Mouse (Mus musculus) spleen, postnatal 36 days (tissue): ENCODE measurements around the gene Kcnj5.

Experiments used
- DNase-seq, 2 experiments: peaks; one replicate each; pipeline ENCODE4 v3.0.0; 2022; ENCODE audit warnings: low spot score in 2 of 2, mixed read lengths in 1 of 2

The Kcnj5 gene

DNA sequence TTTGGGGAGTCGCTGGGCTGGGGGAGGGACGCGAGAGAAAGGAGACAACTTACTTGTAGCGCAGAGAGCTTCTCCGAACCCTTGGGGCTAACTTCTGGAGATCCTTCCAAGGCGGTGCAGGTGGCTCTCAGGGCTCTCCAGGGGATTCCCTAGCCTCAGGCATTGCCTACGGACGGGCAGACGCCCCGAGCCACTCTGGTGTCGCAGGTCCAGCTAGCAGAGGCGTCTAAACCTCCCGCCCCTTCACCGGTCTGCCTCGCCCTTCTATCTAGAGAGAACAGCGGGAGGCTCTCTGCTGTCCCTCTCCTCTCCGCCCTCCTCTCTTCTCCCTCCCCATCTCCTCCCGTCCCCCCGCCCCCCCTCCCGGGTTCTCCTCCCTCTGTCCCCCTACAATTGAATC is at the start of gene Kcnj5:
Gene Kcnj5, minus strand, starts transcription at position 300 of the 400 bp plus-strand sequence.
- no peak for DNase-seq

DNA sequence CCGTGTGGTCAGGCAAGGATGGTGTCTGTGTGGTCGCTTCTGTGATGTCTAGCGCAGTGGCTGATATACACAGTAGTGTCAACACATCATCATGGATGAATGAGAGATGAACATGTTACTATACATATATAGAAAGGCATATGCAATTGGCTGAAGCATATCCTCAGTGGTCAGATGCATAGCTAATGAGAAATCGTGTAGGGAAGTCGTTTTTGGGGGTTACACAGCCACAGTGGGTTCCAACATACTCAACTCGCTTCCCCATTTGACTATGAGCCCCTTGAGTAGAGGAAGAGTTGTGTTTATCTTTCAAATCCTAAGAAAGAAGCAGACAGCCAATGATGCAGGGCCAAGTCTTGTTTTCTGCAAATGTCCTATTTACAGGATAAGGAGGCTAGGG is 48.6 kb upstream of the Kcnj5 start:
- peak; percentile 70 to 75 for DNase-seq

DNA sequence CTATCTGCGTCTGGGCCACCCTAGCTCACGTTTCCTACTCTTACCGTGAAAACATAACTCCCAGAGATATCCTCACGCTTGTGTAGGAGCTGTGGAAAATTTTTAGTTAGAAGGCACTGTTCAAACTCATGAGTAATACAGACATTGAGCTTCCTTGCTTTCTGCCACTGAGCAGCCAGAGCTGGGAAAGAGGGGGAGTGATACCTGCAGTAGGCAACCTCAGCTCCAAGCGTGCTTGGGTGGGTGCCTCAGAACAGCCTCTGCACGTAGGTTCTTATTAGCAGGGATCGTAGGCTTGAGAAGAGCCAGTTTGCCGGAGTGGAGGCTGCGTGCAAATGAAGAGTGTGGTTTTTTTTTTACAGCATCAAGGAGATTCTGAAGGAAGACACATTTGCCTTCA is 47.6 kb upstream of the Kcnj5 start:
- no peak for DNase-seq

DNA sequence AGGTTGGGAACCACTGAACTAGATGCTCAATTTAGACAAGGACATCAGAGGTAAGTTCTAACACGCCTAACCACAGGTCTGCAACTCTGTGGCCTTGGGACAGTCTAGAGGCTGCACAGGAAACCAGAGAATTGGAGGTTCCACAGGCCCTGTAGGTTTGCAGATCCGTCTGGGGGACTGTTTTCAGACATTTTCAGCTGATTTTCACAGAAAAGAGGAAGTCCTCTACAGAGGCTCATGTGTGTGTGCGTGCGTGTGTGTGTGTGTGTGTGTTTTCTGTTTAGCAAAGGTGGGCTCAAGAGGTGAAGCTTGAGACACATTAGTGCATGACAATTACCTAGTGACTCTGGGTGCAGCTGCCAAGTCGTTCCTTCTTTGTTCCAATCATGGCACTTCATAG is 46.9 kb upstream of the Kcnj5 start:
- peak; percentile 81 to 87 for DNase-seq

DNA sequence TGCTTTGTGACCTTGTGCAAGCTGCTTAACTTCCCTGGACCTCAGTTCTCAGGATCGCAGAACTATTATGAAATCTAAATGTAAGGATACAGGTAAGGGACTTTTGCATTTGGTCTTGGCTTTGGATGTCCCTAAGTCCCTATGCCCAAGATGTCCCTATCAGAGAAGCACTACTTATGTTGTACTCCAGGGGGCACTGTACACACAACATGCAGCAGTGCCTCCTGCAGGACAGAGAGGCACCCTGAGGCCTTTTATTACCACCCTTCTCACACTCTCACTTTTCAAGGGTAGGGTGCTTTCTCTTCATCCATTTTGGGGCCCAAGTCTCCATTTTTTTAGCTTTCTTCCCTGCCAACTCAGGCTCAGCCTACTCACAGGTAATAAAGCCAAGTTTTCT is 44.0 kb upstream of the Kcnj5 start:
- DNase-seq, result peak; percentile 64 to 72

DNA sequence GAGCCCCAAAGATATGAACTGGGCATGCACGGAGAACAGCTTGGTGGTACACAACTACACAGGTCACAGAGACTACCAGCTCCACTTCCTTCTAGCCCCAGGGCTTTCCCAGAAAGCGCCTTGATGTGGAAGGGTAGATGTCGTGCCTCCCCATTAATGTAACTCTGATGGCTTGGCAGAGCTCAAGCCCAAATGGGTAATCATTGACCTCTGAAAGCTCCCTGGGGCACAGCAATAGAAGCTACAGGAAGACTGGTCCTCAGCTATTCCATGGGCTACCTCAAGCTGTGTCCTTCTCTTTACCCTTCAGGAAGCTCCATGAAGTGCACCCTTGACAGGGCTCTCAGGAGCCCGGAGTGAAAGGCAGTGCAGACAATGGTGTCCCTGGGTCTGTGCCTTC is 40.8 kb upstream of the Kcnj5 start:
- no peak for DNase-seq

DNA sequence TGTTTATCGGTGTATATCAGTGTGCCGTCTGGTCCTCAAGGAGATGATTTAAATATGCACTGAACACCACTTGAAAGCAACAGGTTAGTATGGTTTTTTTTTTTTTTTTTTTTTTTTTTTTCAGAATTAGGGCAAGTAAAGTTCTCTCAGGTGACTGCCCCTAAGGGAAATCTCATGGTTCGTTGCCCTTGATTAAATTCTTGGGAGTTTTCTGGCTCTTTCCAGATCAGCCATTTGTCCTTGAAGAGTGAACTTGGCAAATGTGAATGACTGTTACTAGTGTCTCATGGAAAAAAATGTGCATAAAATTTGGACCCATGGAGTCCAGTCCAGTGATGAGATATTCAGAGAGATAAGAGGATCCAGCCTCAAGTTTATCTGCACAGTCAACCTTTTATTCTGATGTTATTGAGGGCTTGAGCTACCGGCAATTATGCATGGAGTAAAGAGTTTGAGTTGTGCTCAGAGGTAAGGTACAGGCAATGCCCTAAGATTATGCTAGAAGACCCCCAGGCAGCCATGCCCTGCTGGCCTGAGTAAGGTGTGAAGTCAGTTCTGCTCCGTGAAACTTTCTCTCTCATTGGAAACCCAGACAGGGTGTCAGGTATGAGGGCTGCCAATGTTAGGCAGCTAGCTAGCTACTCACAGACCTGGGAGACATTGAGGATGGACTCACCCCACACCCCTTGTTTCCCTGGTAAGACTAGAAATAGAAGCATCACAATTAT is 32.9 kb upstream of the Kcnj5 start:
- DNase-seq, result no peak

DNA sequence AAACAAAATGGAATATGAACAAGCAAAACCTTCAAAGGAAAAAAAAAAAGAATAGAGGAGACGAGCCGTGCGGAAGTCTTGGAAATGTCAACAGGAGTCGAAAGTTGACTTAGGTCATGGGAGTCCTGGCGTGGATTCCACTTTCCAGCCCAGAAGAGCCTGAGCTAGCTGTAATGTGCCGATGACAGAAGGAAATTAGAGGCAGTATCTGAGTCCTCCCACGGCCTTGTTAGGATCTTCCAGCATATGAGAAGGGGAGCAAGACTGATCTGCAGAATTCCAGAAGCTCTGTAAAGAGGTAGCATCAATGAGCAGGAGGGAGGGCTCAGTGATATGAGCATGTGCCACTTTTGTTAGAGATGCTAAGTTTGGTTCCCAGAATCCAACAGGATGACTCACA is 31.9 kb upstream of the Kcnj5 start:
- no peak for DNase-seq

DNA sequence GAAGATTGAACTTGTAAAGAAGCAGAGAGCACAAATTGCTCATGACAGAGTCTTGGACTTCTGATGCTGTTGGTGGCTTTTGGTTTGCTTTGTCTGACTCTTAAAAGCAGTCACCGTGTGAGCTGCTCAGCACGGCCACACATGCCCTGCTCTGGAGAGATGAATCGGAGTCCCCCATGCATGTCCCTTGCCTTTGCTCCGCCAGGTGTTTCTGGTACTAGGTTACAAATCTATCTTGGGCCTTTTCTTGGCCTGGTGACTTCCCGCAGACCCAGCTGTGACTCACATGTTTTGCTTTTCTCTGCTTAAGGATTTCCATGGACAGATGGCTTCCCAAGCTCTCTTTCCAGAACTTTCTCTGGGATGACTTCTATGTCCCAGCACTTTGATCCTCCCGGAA is 29.5 kb upstream of the Kcnj5 start:
- no peak for DNase-seq

DNA sequence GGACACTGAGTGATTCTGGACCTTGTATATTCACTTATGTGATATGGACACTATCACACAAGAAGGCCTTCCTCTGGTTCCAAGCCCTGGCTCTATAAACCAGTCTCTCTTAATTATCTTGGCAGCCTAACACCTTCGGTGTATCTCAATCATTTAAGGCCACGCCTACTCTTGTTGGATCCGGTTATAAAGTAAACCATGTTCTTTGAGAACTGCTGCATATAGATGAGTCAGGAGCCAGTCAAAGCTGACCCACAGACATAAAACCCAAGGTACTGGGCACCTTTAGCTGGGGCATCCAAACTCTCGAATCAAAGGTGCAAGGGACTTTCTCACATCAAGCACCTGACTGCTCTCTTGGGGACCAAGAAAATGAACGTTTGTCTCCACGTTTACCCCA is 28.1 kb upstream of the Kcnj5 start, which contains the start of gene Kcnj1:
Gene Kcnj1, plus strand, starts transcription at position 292 of the 400 bp plus-strand sequence.
- no peak for DNase-seq

DNA sequence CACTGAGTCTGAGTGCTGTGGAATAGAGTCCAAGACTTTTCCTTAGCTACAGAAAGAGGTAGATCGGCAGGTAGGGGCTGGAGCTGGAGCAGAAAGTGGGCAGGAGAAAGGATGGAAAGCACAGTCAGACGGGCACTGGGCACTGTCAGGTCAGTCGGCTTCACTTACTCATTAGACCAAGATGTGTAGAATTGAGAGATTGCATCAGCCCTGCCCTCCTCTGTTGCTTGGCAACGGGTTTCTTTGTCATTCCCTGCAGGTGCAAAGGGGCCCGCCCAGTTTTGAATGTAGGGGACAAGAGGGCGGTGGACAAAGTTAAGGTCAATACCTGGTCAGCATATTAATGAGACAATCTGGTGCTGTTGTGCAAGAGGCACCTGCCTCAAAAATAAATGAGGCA is 25.2 kb upstream of the Kcnj5 start:
- no peak for DNase-seq

DNA sequence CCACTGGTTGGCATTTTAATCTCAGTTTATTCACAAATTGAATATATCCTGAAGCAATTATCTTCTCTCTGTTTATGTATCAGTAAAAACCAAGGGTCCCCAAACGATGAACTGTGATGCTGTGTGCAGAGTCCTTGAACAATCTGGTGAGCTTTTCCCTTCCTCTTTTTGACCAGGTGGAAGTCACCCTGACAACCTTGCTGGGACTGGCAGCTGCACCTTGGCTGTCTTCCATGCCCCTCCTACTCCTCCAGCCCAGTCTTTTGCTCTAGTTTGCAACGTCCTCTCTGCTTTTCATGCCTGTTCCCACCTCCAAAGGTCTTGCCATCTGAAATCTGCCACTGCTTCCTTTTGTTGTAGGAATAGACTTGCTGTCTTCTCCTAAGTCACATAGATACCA is 24.7 kb upstream of the Kcnj5 start:
- no peak for DNase-seq

DNA sequence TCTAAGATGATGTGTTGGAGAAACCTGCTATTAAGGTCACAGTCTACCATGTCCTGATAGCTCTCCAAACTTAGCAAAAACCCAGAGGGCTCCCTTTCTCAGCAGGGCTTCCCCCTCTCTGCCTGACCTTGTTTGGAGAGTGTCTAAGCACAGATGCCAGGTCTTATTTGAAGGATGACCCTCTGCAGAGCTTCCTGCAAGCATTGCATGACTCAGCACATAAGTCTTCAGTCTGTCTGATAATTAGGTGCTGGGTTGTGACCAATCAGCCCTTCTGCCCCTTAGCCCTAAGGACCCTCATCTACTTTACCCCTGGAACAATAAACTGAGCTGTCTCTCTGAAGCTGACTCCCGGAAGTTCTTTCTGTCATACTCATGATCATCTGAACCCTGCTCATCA is 16.6 kb upstream of the Kcnj5 start:
- no peak for DNase-seq

DNA sequence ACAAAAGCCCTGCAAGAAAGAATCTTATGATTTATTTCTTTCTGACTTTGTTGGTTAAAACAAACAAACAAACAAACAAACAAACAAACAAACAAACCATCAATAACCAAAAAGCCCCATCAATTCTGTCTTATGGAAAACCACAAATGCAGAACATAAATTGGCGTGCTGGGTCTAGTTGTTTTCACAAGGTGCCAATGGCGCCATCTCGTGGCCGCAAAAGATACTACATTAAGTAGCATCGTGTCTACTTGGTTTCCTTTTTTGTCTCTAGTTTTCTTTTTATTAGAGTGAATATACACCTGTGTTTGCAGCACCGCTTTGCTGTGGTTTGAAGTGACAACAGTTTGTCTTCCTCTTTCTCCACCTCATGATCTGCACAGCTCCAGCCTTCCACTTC is 6.2 kb upstream of the Kcnj5 start:
- peak; percentile 39 to 72 for DNase-seq

DNA sequence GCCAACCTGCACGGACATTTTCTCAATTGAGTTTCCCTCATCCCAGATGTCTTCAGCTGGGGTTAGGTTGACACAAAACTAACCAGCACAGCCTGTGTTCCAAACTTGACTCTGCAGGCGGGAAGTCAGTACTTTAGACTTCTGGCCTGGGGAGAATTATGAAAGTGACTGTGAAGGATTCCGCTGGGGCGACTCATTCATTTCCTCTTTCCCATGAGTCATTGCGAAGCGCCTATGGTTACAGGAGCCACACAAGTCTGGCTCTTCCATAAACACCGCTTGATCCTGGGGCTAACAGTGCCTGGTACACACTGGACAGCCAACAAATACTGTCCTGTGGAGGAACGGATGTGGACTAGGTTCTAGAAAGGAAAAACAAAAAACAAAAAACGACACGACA is 5.2 kb upstream of the Kcnj5 start:
- DNase-seq, result no peak

DNA sequence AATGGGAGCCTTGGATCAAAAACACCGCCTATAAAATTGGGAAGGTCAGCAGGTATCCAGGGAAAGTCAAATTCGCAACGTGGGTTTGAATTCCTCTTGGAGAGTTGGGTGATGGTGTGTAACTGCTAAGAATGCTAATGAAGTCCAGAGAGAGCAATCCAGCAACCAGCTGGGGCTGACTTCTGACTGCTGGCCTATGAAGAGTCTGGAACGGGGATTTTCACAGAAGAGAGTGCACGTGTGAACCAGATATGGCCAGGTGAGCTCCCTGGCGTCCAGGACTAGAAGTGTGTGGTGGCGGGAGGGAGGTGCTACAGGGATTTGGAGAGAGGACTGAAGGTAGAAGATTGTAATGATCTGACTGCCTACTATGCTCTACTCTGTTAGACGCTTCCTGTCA is 3.9 kb upstream of the Kcnj5 start:
- DNase-seq, result no peak

DNA sequence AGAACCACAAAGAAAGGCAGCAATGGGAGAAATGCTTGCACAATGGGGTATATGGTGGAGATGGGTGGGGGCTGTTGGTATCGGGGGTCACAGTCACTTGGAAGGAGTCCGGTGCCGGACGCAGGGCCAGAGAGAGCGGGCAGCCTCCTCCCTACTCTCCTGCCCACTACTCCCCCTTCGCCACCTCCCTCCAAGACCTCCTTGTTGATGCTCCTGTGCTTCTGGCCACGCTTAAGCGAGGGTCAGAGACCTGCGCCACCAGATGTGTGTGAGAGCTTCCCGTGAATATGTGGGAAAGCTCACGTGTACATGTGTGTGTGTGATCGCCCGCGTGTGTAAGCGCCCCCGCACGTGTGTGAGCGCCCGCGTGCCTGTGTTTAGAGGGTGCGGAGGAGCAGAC is 339 bp upstream of the Kcnj5 start:
- no peak for DNase-seq

DNA sequence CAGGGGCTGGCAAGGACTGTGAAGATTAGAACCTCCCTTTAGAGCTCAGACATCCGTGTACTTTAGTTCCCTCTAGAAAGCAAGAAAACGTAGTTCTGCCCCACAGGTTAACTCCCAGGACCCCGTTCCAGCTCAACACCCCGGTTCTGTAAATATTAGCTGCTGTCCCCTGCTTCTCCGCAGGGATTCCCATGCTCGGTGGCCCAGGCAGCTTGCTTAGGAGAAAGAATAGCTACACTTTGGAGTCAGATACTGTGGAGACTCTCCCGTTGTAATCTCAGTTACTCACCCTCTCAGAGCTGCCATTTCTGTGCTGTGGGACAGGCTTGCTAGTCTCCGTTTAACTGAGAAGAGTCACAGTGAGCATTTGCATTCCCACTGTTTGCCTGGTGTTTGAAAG is 1.2 kb downstream of the Kcnj5 start:
- DNase-seq, result no peak

DNA sequence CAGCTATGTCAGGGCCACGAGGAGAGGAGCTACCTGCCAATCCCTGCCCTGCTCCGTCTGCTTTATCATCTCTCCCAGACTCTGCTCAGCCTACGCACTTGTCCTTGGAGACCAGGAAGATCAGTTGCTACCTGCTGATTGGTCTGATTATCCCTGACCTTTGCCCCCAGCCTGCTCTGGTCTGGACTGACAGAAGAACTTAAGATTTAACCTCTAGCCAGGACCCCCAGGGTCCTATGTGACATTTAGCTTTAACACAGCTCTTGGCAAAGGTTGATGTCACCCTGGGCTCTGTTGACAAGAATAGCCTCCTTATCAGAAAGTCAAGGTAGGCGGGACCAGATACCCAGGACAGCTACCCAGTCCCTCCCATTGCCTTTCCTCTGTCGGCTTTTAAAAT is 3.3 kb downstream of the Kcnj5 start:
- DNase-seq, result no peak

DNA sequence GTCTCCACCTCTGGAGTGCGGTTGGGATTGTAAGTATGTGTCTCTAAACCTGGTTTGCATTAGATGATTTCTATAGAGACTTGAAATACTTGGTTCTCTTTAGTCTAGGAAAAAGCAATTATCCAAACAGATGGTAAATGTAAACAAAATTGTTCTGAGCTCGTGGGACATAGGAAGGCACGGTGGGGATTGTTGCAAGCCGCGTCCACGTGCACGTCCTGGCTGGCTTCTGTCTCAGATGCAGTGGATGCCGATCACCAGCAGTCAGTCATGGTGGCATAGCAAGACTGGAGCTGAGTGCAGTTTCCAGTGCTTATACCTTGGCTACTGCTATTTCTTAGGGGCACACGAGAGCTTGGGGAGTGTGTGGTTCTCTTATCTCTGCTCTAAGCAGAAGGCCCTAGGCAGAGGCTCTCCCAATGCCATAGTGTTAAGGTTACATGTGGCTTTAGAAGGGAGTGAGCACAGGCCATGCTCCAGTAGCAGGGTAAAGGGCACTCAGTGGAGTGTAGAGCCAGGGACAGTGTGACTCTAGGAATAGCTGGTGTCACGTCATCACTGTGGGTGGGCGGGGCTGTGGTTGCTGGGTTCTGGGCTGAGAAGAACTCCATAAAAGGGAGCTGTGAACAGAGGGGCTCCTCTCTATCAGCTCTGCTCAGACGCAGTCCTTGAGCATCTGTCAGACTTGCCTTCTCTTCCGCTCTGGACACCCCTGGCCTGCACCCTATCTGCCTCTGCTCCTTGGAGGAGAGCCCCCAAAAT is 8.6 kb downstream of the Kcnj5 start:
- peak in 1 of 2 experiments; percentile 3 for DNase-seq

DNA sequence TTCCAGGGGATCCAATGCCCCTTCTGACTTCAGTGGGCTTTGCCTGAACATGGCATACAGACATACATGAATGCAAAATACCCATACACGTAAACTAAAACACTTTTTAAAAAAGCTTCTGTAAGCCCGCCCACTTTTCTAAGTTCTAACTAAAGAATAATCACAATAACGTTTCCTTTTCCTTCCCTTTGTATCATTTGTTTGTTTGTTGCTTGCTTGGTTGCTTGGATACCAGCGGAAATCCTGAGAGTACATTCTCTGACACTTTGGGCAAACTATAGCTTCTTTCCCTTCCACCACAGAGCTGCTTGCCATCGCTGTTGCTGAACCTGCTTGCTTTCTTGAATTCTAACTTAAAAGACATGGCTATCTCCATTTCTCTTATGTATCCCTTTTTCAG is 13.0 kb downstream of the Kcnj5 start:
- DNase-seq, result no peak

DNA sequence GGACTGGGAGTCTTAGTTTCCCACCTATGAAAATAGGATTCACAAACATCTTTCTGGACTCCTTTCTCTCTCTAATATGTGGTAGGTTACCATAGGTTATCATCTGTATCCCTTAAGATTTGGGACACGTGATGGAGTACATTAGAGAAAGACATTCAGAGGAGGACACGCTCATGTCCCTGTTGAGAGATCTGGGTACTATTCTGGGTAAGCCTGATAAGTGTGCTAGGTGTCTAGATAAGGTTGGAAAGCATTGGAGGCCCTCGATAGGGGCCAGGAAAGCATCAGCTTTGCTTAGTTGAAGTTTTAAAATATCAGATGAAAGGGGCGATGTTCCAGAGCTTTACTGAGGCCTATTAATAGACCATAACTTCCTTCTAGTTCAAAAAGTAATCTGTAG is 15.4 kb downstream of the Kcnj5 start:
- DNase-seq, result no peak

DNA sequence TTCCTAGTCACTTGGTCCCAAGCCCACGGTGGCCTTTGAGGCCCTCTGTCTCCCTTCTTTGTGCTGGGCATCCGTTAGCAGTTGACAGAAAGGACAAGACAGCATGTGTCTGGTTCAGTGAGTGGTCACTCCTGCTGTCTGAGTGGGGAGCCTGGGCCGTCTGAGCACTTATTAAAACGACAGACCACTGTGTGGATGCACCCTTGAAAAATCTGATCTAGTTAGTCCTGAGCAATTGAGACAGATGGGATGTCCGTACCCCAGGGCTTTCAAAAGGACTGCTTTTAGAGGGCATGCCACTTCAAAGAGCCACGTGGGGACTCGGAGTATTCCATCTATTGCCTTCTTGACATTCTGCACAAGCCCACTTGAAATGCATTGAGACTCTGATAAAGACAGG is 20.5 kb downstream of the Kcnj5 start:
- no peak for DNase-seq
